Mouse (Mus musculus): ENCODE measurements around the gene Gm49322. TPM values are rescaled to one million over a fixed set of nuclear protein-coding genes. Genes with fewer than 3 reads are reported as not detected.

Gene Gm49322
- polyA plus RNA-seq, 1 experiment from 2014 or later: 1.4 TPM

DNA sequence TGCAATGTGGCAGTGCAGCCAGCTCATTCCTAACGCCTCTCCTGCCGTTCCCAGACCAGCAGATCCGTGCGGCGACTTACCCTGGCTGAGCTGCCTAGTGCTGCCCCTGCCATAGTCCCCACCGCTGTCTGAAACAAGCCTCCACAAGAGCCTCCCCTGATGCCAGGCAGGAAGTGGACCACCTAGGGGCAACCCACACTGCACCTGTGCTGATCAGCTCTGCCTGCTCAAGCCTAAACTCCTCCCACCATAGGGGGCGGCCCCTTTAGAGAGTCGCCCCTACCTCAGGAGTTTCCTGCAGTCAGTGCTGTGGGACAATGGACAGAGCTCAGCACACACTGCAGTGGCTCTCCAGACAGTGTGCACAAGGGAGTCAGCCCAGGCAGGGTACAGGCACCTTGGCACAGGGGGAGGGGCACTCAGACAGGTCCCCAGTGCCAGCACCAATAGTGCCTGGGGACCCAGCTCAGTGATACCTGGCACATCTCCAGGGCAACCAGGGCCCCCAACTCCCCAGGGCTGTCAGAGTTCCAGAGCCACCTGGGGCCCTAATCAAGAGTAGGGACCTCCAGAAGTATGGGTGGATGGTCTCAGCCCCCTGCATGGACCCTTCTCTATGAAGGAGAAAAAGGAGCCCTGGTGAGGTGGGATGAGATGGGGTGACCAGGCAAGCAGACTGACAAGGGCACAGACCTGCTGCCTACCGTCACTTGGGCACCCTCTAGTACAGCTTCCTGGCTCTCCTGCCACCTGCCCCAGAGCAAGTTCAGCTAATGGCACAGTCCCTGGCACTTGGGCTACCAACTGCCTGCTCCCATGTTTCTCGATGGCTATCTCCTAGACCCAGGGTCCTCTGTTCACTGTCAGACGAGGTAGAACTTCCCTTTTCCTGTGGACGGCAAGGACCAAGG lies 20.9 kb upstream of the Gm49322 start:
- peak overlapping the region; percentile 44; the same call in 1 of the 2 replicates for H3K4me2 ChIP-seq (ENCODE audit: low read length)
- no peak overlapping the region; a peak in 1 of 4 replicates for H3K4me3 ChIP-seq (ENCODE audit: control insufficient read depth in 1 of 2, insufficient read depth in 1 of 2, low read depth in 1 of 2, low read length in 2 of 2)
- no peak for ATAC-seq (ENCODE audit: insufficient number of reproducible peaks, insufficient read depth, low FRiP score, low read depth)
- H3K9me3 ChIP-seq (ENCODE audit: control insufficient read depth, low read length): no peaks in the 10 kb centered on the region
- 0 out of 2 replicates have a peak overlapping the region, but pooled peaks have one; percentile 12 for H3K9ac ChIP-seq (ENCODE audit: low read length)
- WGBS: 68% methylated on average over 12 of the region's 12 CpGs
- H3K36me3 ChIP-seq (ENCODE audit: control insufficient read depth, insufficient read depth, low read length): peaks cover 42% of the 10 kb centered on the region
- peaks cover 14 to 29% of the 10 kb centered on the region in 2 experiments for H3K4me1 ChIP-seq (ENCODE audit: control insufficient read depth in 2 of 2, insufficient read depth in 2 of 2, low read length in 2 of 2)
- no peaks in the 10 kb centered on the region for H3K27me3 ChIP-seq (ENCODE audit: control insufficient read depth, insufficient read depth, low read length)
- H3K27ac ChIP-seq (replicated peaks in 1 of 2; ENCODE audit: control insufficient read depth in 1 of 2, insufficient read depth in 1 of 2, low read depth in 2 of 2, low read length in 2 of 2): no peak overlapping the region

DNA sequence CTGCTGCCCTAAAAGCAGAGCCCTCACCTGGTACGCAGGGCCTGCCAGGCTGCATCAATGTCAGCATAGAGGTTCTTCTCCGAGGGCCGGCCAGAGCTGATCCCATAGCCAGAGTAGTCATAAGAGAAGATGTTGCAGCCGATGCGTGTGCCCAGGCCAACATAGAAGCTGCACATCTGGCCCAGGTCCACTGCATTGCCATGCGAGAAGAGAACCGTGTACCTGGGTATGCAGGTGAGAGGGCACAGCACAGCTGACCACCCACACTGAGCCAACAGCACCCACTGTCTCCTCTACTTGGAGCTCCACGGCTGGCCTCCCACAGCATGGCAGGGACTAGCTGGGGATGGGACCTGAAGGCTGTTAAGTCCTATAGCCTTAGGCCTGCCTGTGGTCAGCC lies 20.2 kb upstream of the Gm49322 start:
- Histone ChIP-seq H3K9ac (ENCODE audit: low read length) (0 out of 2 replicates have a peak overlapping the region, but pooled peaks have one; percentile 12), H3K4me3 (ENCODE audit: control insufficient read depth in 1 of 2, insufficient read depth in 1 of 2, low read depth in 1 of 2, low read length in 2 of 2) (no peak overlapping the region)
- 91% methylated on average over 8 of the region's 8 CpGs for WGBS

DNA sequence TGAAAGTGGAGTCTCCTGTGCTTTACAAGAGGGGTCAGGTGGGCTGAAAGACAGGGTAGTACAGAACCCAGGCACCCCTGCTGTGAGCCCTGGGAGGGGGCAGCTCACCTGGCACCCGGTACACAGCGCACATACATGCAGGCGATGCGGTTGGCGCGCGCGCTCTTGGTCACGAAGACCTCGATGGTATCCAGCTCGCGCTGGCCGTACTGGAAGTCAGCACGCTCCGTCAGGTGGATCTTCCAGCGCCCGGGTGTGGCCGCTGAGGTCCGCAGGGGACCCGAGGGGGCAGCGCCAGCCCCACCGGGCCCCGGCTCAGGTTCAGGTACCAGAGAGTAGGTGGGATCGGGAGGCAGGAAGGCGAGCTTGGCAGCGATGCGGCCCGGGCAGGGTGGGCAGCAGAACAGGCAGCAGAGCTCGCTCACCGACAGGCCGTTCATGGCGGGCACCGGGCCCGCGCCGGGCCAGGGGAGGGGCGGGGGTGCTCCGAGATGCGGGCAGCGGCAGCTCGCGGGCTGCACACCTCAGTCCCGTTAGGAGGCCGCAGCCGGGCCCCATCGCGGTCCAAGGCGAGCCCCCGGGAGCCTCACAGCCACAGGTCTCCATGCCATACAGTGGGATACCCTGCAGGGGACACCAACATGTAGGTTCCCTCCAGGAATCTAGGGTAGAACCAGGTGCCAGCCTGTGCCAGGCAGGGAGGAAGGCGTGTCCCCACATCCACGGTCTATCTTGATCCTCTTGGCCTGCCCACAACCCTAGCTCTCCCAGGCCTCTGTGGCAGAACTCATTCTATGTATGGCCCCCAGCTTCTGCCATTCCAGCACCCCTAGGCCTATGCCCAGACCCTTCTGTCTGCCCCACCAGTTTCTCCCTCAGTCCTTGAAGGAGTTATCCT lies 19.2 kb upstream of the Gm49322 start:
- Histone ChIP-seq H3K4me1 (ENCODE audit: control insufficient read depth in 2 of 2, insufficient read depth in 2 of 2, low read length in 2 of 2) (peaks cover 14 to 32% of the 10 kb centered on the region in 2 experiments), H3K36me3 (ENCODE audit: control insufficient read depth, insufficient read depth, low read length) (peaks cover 39% of the 10 kb centered on the region), H3K27ac (replicated peaks in 1 of 2; ENCODE audit: control insufficient read depth in 1 of 2, insufficient read depth in 1 of 2, low read depth in 2 of 2, low read length in 2 of 2) (peak overlapping the region; percentile 75 to 83), H3K9me3 (ENCODE audit: control insufficient read depth, low read length) (no peaks in the 10 kb centered on the region), H3K4me3 (ENCODE audit: control insufficient read depth in 1 of 2, insufficient read depth in 1 of 2, low read depth in 1 of 2, low read length in 2 of 2) (0 out of 4 replicates have a peak overlapping the region, but pooled peaks have one; percentile 0 to 10), H3K4me2 (ENCODE audit: low read length) (peak overlapping the region; percentile 44), H3K27me3 (ENCODE audit: control insufficient read depth, insufficient read depth, low read length) (no peaks in the 10 kb centered on the region), H3K9ac (ENCODE audit: low read length) (peak overlapping the region; percentile 50; the same call in 1 of the 2 replicates)
- no peak for ATAC-seq (ENCODE audit: insufficient number of reproducible peaks, insufficient read depth, low FRiP score, low read depth)
- WGBS: 88% methylated on average over 50 of the region's 51 CpGs

More for the DNA sequence above, 20.2 kb upstream of the Gm49322 start:
- Histone ChIP-seq H3K9me3 (ENCODE audit: control insufficient read depth, low read length) (no peaks in the 10 kb centered on the region), H3K27me3 (ENCODE audit: control insufficient read depth, insufficient read depth, low read length) (no peaks in the 10 kb centered on the region), H3K27ac (replicated peaks in 1 of 2; ENCODE audit: control insufficient read depth in 1 of 2, insufficient read depth in 1 of 2, low read depth in 2 of 2, low read length in 2 of 2) (no peak overlapping the region; a peak in 1 of 4 replicates), H3K4me1 (ENCODE audit: control insufficient read depth in 2 of 2, insufficient read depth in 2 of 2, low read length in 2 of 2) (peaks cover 14 to 30% of the 10 kb centered on the region in 2 experiments), H3K4me2 (ENCODE audit: low read length) (peak overlapping the region; percentile 44), H3K36me3 (ENCODE audit: control insufficient read depth, insufficient read depth, low read length) (peaks cover 42% of the 10 kb centered on the region)
- no peak for ATAC-seq (ENCODE audit: insufficient number of reproducible peaks, insufficient read depth, low FRiP score, low read depth)

DNA sequence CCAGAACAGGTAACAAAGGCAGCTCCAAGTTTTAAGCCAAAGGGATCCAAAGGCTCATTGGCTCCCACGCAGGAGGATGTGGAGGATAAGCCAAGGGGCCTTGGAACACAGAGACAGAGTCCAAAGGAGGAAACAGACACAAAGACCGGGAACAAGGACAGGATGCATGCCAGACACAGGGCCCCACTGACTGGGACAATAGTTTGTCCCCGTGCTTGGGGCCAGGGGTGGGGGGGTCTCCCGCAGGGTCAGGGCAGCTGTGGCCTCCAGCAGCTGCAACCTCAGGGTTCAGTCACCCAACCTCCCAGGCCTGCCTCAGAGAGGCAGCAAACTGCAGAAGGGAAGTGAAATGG lies 18.5 kb upstream of the Gm49322 start:
- peaks cover 14 to 32% of the 10 kb centered on the region in 2 experiments for H3K4me1 ChIP-seq (ENCODE audit: control insufficient read depth in 2 of 2, insufficient read depth in 2 of 2, low read length in 2 of 2)
- peaks cover 33% of the 10 kb centered on the region for H3K36me3 ChIP-seq (ENCODE audit: control insufficient read depth, insufficient read depth, low read length)
- 43% methylated on average over 2 of the region's 4 CpGs for WGBS
- peak; percentile 23 for ATAC-seq (ENCODE audit: insufficient number of reproducible peaks, insufficient read depth, low FRiP score, low read depth)
- H3K9me3 ChIP-seq (ENCODE audit: control insufficient read depth, low read length): no peaks in the 10 kb centered on the region
- peak overlapping the region; percentile 50; the same call in 1 of the 2 replicates for H3K9ac ChIP-seq (ENCODE audit: low read length)
- no peaks in the 10 kb centered on the region for H3K27me3 ChIP-seq (ENCODE audit: control insufficient read depth, insufficient read depth, low read length)
- H3K4me2 ChIP-seq (ENCODE audit: low read length): peak overlapping the region; percentile 44
- 0 out of 4 replicates have a peak overlapping the region, but pooled peaks of 1 of the 2 experiments have one; percentile 10 for H3K4me3 ChIP-seq (ENCODE audit: control insufficient read depth in 1 of 2, insufficient read depth in 1 of 2, low read depth in 1 of 2, low read length in 2 of 2)
- peak overlapping the region; percentile 75 to 83 for H3K27ac ChIP-seq (replicated peaks in 1 of 2; ENCODE audit: control insufficient read depth in 1 of 2, insufficient read depth in 1 of 2, low read depth in 2 of 2, low read length in 2 of 2)

DNA sequence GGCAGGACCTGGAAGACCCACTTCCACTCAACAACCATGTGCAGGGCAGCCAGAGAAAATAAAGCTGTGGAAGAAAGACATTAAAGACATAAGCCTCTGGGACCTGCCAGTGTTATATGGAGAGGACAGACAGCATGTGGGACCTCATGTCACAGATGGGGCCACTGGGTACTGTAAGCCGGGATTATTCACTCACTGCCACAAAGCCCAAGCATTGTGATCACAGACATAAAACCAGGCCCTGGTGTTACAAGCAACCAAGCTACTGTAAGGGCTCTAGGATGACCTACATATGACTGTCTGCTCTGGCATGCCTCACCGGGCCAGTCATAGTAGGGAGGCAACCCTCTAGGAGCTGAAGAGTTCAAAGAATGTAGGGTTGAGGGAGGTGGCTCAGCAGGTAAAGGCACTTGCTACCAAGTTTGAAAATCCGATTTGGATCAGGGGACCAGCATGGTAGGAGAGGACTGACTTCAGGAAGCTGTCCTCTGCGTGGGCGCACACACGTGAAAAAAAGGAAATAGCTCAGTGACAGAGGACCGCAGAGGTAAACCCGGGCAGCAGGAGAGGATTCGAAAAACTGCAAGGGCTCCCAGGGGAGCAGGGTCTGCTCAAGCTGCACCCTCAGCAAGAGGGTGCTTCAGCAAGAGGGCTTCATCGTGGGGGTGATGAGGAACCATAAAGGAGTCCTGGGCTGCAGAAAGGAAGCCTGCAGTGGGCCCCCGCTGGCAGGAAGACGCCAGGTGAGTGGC lies 16.5 kb upstream of the Gm49322 start:
- peak overlapping the region; percentile 58 to 75; a peak in 3 of 4 replicates for H3K27ac ChIP-seq (replicated peaks in 1 of 2; ENCODE audit: control insufficient read depth in 1 of 2, insufficient read depth in 1 of 2, low read depth in 2 of 2, low read length in 2 of 2)
- H3K27me3 ChIP-seq (ENCODE audit: control insufficient read depth, insufficient read depth, low read length): no peaks in the 10 kb centered on the region
- peak overlapping the region; percentile 98 for H3K9ac ChIP-seq (ENCODE audit: low read length)
- H3K9me3 ChIP-seq (ENCODE audit: control insufficient read depth, low read length): no peaks in the 10 kb centered on the region
- ATAC-seq (ENCODE audit: insufficient number of reproducible peaks, insufficient read depth, low FRiP score, low read depth): no peak
- peaks cover 17% of the 10 kb centered on the region for H3K36me3 ChIP-seq (ENCODE audit: control insufficient read depth, insufficient read depth, low read length)
- peak overlapping the region; percentile 98 for H3K4me2 ChIP-seq (ENCODE audit: low read length)
- WGBS: 13% methylated on average over 12 of the region's 12 CpGs
- peak overlapping the region; percentile 97 to 98 for H3K4me3 ChIP-seq (ENCODE audit: control insufficient read depth in 1 of 2, insufficient read depth in 1 of 2, low read depth in 1 of 2, low read length in 2 of 2)
- H3K4me1 ChIP-seq (ENCODE audit: control insufficient read depth in 2 of 2, insufficient read depth in 2 of 2, low read length in 2 of 2): peaks cover 11 to 26% of the 10 kb centered on the region in 2 experiments

DNA sequence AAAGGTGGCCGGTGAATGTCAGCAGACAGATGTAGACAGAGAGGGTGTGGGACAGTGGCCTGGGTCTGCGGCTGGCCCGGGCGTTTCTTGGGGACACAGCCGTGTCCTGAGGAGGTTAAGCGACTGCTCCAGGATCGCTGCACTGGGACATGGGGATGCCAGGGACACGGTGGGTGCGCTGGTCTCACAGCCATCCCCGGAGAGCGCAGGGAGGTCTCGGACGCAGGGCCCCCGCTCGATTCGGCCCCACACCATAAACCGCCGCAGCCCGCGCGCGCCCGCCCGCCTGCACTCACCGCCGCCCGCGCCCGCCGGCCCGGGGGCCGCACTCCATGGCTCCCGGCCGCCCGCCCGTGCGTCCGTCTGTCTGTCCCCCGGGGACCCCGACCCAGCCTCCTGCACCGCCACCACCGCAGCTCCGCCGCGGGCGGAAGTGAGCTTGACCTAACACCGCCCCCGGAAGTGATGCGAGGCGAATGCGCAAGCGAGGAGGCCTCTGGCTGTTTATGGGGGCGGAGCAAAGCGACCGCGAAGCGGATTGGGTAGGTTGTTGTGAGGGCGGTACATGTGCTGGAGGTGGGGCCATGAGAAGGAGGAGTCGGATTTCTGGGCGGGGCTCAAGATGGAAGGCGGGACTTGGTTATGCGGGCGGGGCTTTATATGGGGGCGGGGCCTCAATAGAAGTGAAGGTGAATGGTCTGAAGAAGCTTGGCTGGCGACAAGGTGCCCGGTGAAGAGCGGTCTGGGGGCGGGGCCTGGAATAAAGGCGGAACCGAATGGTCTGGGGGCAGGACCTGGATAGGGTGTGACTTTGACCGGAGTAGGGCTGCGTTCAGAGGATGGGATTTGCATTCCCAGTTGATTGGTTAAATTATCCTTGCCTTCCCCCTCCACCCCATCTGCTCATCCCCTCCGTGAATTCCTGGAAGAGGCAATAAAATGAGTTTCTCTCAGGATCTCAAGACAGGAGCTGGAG lies 15.7 kb upstream of the Gm49322 start, which contains the start of gene Abhd17a:
Abhd17a (minus strand) TSS at position 463 of the 976 bp plus-strand sequence.
- under 1% methylated on average over 70 of the region's 73 CpGs for WGBS
- peak within 1 kb of the TSS; percentile 98 for H3K4me2 ChIP-seq (ENCODE audit: low read length)
- ATAC-seq (ENCODE audit: insufficient number of reproducible peaks, insufficient read depth, low FRiP score, low read depth): peak; percentile 93

More for the DNA sequence above, 15.7 kb upstream of the Gm49322 start, which contains the start of gene Abhd17a:
- Histone ChIP-seq H3K9me3 (ENCODE audit: control insufficient read depth, low read length) (no peaks in the 10 kb centered on the region), H3K36me3 (ENCODE audit: control insufficient read depth, insufficient read depth, low read length) (peaks cover 15% of the 10 kb centered on the region), H3K27me3 (ENCODE audit: control insufficient read depth, insufficient read depth, low read length) (no peaks in the 10 kb centered on the region), H3K4me1 (ENCODE audit: control insufficient read depth in 2 of 2, insufficient read depth in 2 of 2, low read length in 2 of 2) (peaks cover 8 to 19% of the 10 kb centered on the region in 2 experiments), H3K27ac (replicated peaks in 1 of 2; ENCODE audit: control insufficient read depth in 1 of 2, insufficient read depth in 1 of 2, low read depth in 2 of 2, low read length in 2 of 2) (peak within 1 kb of the TSS; percentile 58 to 75; a peak in 3 of 4 replicates), H3K9ac (ENCODE audit: low read length) (peak within 1 kb of the TSS; percentile 98), H3K4me3 (ENCODE audit: control insufficient read depth in 1 of 2, insufficient read depth in 1 of 2, low read depth in 1 of 2, low read length in 2 of 2) (peak within 1 kb of the TSS; percentile 97 to 98)
